Mouse (Mus musculus) midbrain, embryonic 12.5 days (tissue): Measurements from ENCODE around the gene Mapkapk5. TPM values are rescaled to one million over a fixed set of nuclear protein-coding genes. Genes with fewer than 3 reads are reported as not detected.

Experiments
- ATAC-seq: fragments of 200-750 bp; cut with Nextera tagmentation; 2 replicates; pipeline ENCODE4 v1.8.0; 2017; ENCODE audit warnings: low read depth, moderate TSS enrichment, moderate library complexity; ENCODE audit not compliant: low FRiP score
- H3K27ac ChIP-seq: fragments of 300-500 bp; sonication (generic); replicated peaks from 2 replicates; pipeline ENCODE4 v1.5.1; 2016; ENCODE audit warnings: mild to moderate bottlenecking
- H3K27me3 ChIP-seq: fragments of 300-500 bp; sonication (generic); 2 replicates; pipeline ENCODE4 v1.6.1; 2016; ENCODE audit warnings: mild to moderate bottlenecking
- H3K36me3 ChIP-seq: fragments of 300-500 bp; sonication (generic); 2 replicates; pipeline ENCODE4 v1.6.1; 2016
- H3K4me1 ChIP-seq: fragments of 300-500 bp; sonication (generic); 2 replicates; pipeline ENCODE4 v1.6.1; 2016
- H3K4me2 ChIP-seq: fragments of 300-500 bp; sonication (generic); replicated peaks from 2 replicates; pipeline ENCODE4 v1.6.1; 2016; ENCODE audit warnings: mild to moderate bottlenecking, moderate library complexity
- H3K4me3 ChIP-seq: fragments of 300-500 bp; sonication (generic); 2 replicates; pipeline ENCODE4 v1.5.1; 2016; ENCODE audit warnings: mild to moderate bottlenecking
- H3K9ac ChIP-seq: fragments of 300-500 bp; sonication (generic); replicated peaks from 2 replicates; pipeline ENCODE4 v1.6.1; 2016; ENCODE audit warnings: mild to moderate bottlenecking, moderate library complexity
- H3K9me3 ChIP-seq: fragments of 300-500 bp; sonication (generic); 2 replicates; pipeline ENCODE4 v1.6.1; 2016; ENCODE audit warnings: mild to moderate bottlenecking
- WGBS: fragments of 180-500 bp; shearing (Covaris S2); methylation state at CpG from one replicate; pipeline ENCODE4 v1.1.7; 2016; 5-methylcytosine and 5-hydroxymethylcytosine counted together
- polyA plus RNA-seq: library from polyadenylated mRNA; unstranded; fragments of >200 nt; fragmentation: Nextera tagmentation; extraction: Ambion mirVana; gene quantifications from 2 replicates; pipeline ENCODE4 v1.2.1, GENCODE M21; 2016

Mapkapk5 gene
- polyA plus RNA-seq, 1 experiment from 2014 or later, result 56.4 TPM

DNA sequence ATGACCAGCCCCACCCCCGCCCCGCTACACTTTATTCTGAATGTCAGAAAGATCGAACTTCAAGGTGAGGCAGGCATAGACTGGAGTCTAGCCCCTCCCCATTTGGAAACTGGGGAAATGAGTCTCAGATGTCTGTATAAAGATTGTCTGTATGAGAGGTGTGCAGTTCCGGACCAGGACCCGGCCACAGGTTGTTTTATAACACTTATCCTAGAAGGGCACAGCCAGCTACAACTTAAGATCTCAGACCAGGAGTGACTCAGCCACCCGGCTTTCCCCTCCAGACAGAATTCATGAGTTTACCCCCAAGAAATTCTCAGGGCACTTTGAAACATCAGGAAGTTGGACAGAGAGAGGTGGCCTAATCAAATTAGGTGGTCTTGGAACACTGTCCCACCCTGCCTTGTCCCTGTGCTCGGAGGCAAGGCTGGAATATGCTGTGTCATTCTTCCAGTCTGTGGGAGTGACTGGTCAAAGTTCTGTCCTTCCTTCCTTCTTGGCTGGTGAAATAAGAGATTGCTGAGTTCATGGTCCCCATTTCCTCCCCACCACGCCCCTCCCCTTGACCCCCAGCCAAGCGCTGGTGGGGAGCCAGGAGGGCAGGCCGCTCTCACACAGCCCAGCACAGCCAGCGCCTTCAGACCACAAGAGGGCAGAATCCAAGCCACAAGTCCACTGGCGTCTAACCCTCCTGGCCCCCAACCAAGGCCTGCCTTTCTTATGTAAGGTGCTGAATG lies 38.2 kb upstream of the Mapkapk5 start:
- ATAC-seq, result no peak
- no peak overlapping the region for H3K4me3 ChIP-seq
- WGBS, result 59% methylated on average over 12 of the region's 12 CpGs
- peaks cover 11% of the 10 kb centered on the region; the same call in 1 of the 2 replicates for H3K36me3 ChIP-seq
- H3K27ac ChIP-seq, result no peak overlapping the region
- no peak overlapping the region for H3K4me2 ChIP-seq
- no peaks in the 10 kb centered on the region for H3K4me1 ChIP-seq
- no peaks in the 10 kb centered on the region for H3K27me3 ChIP-seq
- H3K9ac ChIP-seq, result no peak overlapping the region
- H3K9me3 ChIP-seq, result no peaks in the 10 kb centered on the region

DNA sequence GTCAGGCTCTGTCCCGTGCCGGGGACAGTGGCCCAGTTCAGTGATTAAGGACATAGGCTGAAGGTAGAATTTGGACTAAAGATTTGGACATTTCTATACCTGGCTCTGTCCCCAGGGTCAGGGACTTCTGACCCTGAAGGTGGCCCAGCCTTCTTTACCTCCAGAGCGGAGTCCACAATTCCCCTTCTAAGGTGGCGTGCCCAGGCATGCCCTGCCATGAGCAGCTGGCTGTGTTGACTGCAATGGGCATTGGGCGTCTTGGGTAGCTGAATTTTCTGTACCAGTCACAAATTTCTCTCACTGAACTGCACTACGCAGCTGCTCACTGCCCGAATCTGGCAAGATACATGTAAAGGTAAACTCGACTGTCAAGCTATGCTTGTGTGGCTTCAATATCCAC lies 36.2 kb upstream of the Mapkapk5 start:
- H3K27ac ChIP-seq, result no peak overlapping the region
- ATAC-seq, result no peak
- no peak overlapping the region for H3K4me3 ChIP-seq
- peaks cover 11% of the 10 kb centered on the region; the same call in 1 of the 2 replicates for H3K36me3 ChIP-seq
- H3K9me3 ChIP-seq, result no peaks in the 10 kb centered on the region
- H3K27me3 ChIP-seq, result no peaks in the 10 kb centered on the region
- 90% methylated on average over 8 of the region's 8 CpGs for WGBS
- H3K9ac ChIP-seq, result no peak overlapping the region
- H3K4me2 ChIP-seq, result no peak overlapping the region
- no peaks in the 10 kb centered on the region for H3K4me1 ChIP-seq

DNA sequence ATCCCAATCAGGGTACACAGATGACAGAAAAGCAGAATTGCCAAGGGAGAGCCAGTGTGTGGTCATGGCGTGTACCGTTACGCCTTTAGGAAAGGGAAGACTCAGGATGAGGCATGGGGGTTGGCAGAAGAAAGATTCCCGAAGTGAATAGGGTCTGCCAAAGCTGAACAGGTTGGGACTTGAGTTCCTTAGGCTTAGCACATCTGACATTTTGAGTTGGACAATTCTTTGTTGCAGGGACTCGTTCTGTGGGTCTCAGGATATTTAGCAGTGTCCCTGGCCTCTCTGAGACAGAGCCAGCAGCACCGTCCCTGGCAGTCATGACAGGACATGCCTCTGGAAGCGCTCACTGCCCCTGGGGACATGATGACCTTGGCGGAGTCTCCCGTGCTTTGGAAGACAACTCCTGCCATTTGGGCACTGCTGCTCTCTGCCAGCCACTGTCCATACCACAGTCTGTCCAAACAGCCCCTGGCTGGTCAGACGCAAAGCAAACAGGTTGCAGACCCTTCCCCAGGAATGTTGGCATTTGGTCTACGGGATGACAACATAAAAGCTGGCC lies 31.3 kb upstream of the Mapkapk5 start:
- Histone ChIP-seq H3K9me3 (no peaks in the 10 kb centered on the region), H3K4me1 (no peaks in the 10 kb centered on the region), H3K27me3 (no peaks in the 10 kb centered on the region), H3K9ac (no peak overlapping the region), H3K27ac (no peak overlapping the region), H3K36me3 (peaks cover 12% of the 10 kb centered on the region; the same call in 1 of the 2 replicates), H3K4me2 (no peak overlapping the region), H3K4me3 (no peak overlapping the region)
- ATAC-seq, result no peak
- 92% methylated on average over 11 of the region's 11 CpGs for WGBS

- H3K4me3 ChIP-seq, result no peak overlapping the region
- H3K27me3 ChIP-seq, result no peaks in the 10 kb centered on the region
- no peak overlapping the region for H3K27ac ChIP-seq
- no peak overlapping the region for H3K9ac ChIP-seq
- ATAC-seq, result no peak
- H3K9me3 ChIP-seq, result no peaks in the 10 kb centered on the region
- 92% methylated on average over 11 of the region's 11 CpGs for WGBS
- H3K36me3 ChIP-seq, result peaks cover 18% of the 10 kb centered on the region; the same call in 1 of the 2 replicates
- H3K4me1 ChIP-seq, result no peaks in the 10 kb centered on the region
- no peak overlapping the region for H3K4me2 ChIP-seq
These were observed 30.2 kb upstream of the Mapkapk5 start for GRCm38 (mm10) chr5:121575867-121576266.

DNA sequence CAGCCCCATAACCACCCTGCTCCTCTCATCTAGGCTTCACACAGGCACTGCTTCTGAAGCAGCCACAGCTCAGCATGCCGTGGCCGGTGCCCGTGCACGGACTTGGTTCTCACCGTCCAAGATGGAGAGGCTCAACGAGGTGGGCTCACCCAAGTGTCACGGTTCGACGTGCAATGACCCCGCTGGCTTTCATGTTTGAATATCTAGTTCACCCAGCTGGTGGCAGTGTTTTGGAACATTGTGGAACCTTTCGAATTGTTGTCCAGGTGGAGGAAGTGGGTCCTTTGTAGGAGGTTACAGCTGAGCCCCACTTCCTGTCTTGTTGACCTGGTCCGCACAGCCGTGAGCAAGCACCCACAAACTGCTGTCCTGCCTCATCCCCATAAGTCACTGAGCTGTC lies 28.4 kb upstream of the Mapkapk5 start:
- no peak overlapping the region for H3K4me3 ChIP-seq
- 94% methylated on average over 13 of the region's 13 CpGs for WGBS
- H3K27ac ChIP-seq, result no peak overlapping the region
- H3K27me3 ChIP-seq, result no peaks in the 10 kb centered on the region
- no peak for ATAC-seq
- H3K9me3 ChIP-seq, result no peaks in the 10 kb centered on the region
- H3K36me3 ChIP-seq, result peaks cover 7% of the 10 kb centered on the region; the same call in 1 of the 2 replicates
- no peak overlapping the region for H3K4me2 ChIP-seq
- no peak overlapping the region for H3K9ac ChIP-seq
- no peaks in the 10 kb centered on the region for H3K4me1 ChIP-seq

GRCm38 (mm10) chr5:121570787-121571186 lies 25.1 kb upstream of the Mapkapk5 start:
- Histone ChIP-seq H3K36me3 (peaks cover 7% of the 10 kb centered on the region; the same call in 1 of the 2 replicates), H3K4me1 (no peaks in the 10 kb centered on the region), H3K9me3 (no peaks in the 10 kb centered on the region), H3K9ac (no peak overlapping the region), H3K4me3 (no peak overlapping the region), H3K27me3 (no peaks in the 10 kb centered on the region), H3K4me2 (no peak overlapping the region), H3K27ac (no peak overlapping the region)
- 93% methylated on average over 1 of the region's 1 CpGs for WGBS
- ATAC-seq, result no peak

DNA sequence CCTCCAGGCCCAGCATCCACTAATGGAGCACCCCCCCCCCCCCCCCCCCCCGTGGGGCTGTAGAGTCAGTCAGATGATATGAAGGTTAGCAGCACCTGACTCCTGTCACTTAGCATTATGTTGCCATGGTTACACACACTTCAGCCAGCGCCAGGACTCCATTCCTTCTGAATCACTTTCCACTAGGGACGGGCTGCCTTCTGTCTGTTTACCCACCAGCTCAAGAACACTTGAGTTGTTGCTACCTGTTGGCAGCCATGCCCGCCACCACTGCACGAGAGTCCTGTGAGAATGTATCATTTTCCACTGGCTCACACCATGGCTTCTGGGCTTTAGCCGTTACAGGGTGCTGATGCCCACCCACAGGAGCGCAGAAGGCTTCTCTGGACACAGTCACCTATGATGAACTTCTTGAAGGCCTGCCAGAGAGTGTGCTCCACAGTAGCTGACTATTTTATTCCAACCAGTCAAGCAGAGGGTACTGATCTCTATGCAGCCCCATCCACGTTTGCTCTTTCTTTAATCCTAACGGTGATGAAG lies 24.2 kb upstream of the Mapkapk5 start:
- Histone ChIP-seq H3K27me3 (no peaks in the 10 kb centered on the region), H3K4me3 (no peak overlapping the region), H3K4me1 (no peaks in the 10 kb centered on the region), H3K27ac (no peak overlapping the region), H3K36me3 (peaks cover 7% of the 10 kb centered on the region; the same call in 1 of the 2 replicates), H3K9me3 (no peaks in the 10 kb centered on the region), H3K4me2 (no peak overlapping the region), H3K9ac (no peak overlapping the region)
- no peak for ATAC-seq
- 70% methylated on average over 9 of the region's 9 CpGs for WGBS

- H3K4me3 ChIP-seq, result no peak overlapping the region
- ATAC-seq, result no peak
- no peak overlapping the region for H3K27ac ChIP-seq
- H3K4me1 ChIP-seq, result 0 out of 2 replicates have a peak, but pooled peaks cover 4% of the 10 kb centered on the region
- H3K36me3 ChIP-seq, result no peaks in the 10 kb centered on the region
- WGBS, result 91% methylated on average over 16 of the region's 16 CpGs
- H3K27me3 ChIP-seq, result no peaks in the 10 kb centered on the region
- no peak overlapping the region for H3K9ac ChIP-seq
- no peak overlapping the region for H3K4me2 ChIP-seq
- H3K9me3 ChIP-seq, result no peaks in the 10 kb centered on the region
These were observed 20.5 kb upstream of the Mapkapk5 start for GRCm38 (mm10) chr5:121566035-121566681.

GRCm38 (mm10) chr5:121564468-121564895 lies 18.8 kb upstream of the Mapkapk5 start:
- Histone ChIP-seq H3K36me3 (no peaks in the 10 kb centered on the region), H3K4me2 (peak overlapping the region; percentile 42), H3K4me1 (0 out of 2 replicates have a peak, but pooled peaks cover 4% of the 10 kb centered on the region), H3K27me3 (no peaks in the 10 kb centered on the region), H3K4me3 (no peak overlapping the region), H3K9ac (no peak overlapping the region; the same call in 1 of the 2 replicates), H3K27ac (no peak overlapping the region), H3K9me3 (no peaks in the 10 kb centered on the region)
- ATAC-seq, result peak; percentile 30; the same call in 1 of the 2 replicates
- WGBS, result 12% methylated on average over 11 of the region's 11 CpGs

- WGBS, result 92% methylated on average over 3 of the region's 3 CpGs
These were observed 16.7 kb upstream of the Mapkapk5 start for GRCm38 (mm10) chr5:121562436-121562835.

GRCm38 (mm10) chr5:121549196-121549595 lies 3.5 kb upstream of the Mapkapk5 start:
- no peak for ATAC-seq

More at GRCm38 (mm10) chr5:121562436-121562835, 16.7 kb upstream of the Mapkapk5 start:
- H3K4me1 ChIP-seq, result 0 out of 2 replicates have a peak, but pooled peaks cover 4% of the 10 kb centered on the region
- H3K9me3 ChIP-seq, result no peaks in the 10 kb centered on the region
- no peak overlapping the region for H3K4me3 ChIP-seq
- ATAC-seq, result no peak
- no peak overlapping the region for H3K4me2 ChIP-seq
- H3K27me3 ChIP-seq, result no peaks in the 10 kb centered on the region
- no peak overlapping the region for H3K27ac ChIP-seq
- no peak overlapping the region for H3K9ac ChIP-seq
- H3K36me3 ChIP-seq, result no peaks in the 10 kb centered on the region

GRCm38 (mm10) chr5:121547084-121547483 lies 1.4 kb upstream of the Mapkapk5 start:
- H3K4me3 ChIP-seq, result no peak overlapping the region
- peaks cover 28% of the 10 kb centered on the region for H3K4me1 ChIP-seq
- ATAC-seq, result no peak
- no peaks in the 10 kb centered on the region for H3K9me3 ChIP-seq
- 91% methylated on average over 3 of the region's 3 CpGs for WGBS
- no peaks in the 10 kb centered on the region for H3K36me3 ChIP-seq
- no peak overlapping the region for H3K9ac ChIP-seq
- no peak overlapping the region for H3K4me2 ChIP-seq
- no peaks in the 10 kb centered on the region for H3K27me3 ChIP-seq
- H3K27ac ChIP-seq, result no peak overlapping the region

More at GRCm38 (mm10) chr5:121549196-121549595, 3.5 kb upstream of the Mapkapk5 start:
- H3K4me2 ChIP-seq, result no peak overlapping the region
- no peak overlapping the region for H3K4me3 ChIP-seq
- H3K27ac ChIP-seq, result no peak overlapping the region
- H3K36me3 ChIP-seq, result no peaks in the 10 kb centered on the region
- 87% methylated on average over 7 of the region's 7 CpGs for WGBS
- no peak overlapping the region for H3K9ac ChIP-seq
- H3K9me3 ChIP-seq, result no peaks in the 10 kb centered on the region
- no peaks in the 10 kb centered on the region for H3K27me3 ChIP-seq
- peaks cover 12% of the 10 kb centered on the region for H3K4me1 ChIP-seq
